Mouse (Mus musculus) lung, postnatal 36 days (tissue): Measurements from ENCODE around the gene Olfr495.

ENCODE experiments used
- DNase-seq: peaks from one replicate; pipeline ENCODE4 v3.0.0; 2022; ENCODE audit warnings: mixed read lengths

The Olfr495 gene

GRCm38 (mm10) chr7:108392867-108393266, at the start of gene Olfr495:
Olfr495 (plus strand) TSS chr7:108393167.
- no peak for DNase-seq

GRCm38 (mm10) chr7:108346879-108347278, 46.1 kb upstream of the Olfr495 start, which contains the start of gene Olfr493:
Olfr493 (minus strand) TSS chr7:108346979.
- DNase-seq = no peak

GRCm38 (mm10) chr7:108365035-108365434, 27.9 kb upstream of the Olfr495 start, which contains the start of gene Olfr494:
Olfr494 (plus strand) TSS chr7:108365335.
- no peak for DNase-seq

- no peak for DNase-seq
Observed at GRCm38 (mm10) chr7:108420121-108420520, 27.2 kb downstream of the Olfr495 start, which contains the start of gene Olfr497. Olfr497 (plus strand) TSS chr7:108420421.
